Mouse (Mus musculus) gonadal fat pad, adult 2 months (tissue): ENCODE measurements around the gene Ptgis. TPM values are rescaled to one million over a fixed set of nuclear protein-coding genes. Genes with fewer than 3 reads are reported as not detected.
A peak's percentile ranks its signal among the peaks of the same experiment; 100 is the strongest.

Source experiments
- DNase-seq: peaks from one replicate; pipeline ENCODE4 v3.0.0-alpha.2; 2012; ENCODE audit warnings: low read depth
- polyA plus RNA-seq: library from polyadenylated mRNA; depleted of rRNA; stranded (reverse); fragments of >200 nt; gene quantifications from 2 replicates; pipeline ENCODE4 v1.2.3, GENCODE M21; 2012; rRNA removed

Ptgis gene
- polyA plus RNA-seq, 1 experiment = 45.1 TPM

DNA sequence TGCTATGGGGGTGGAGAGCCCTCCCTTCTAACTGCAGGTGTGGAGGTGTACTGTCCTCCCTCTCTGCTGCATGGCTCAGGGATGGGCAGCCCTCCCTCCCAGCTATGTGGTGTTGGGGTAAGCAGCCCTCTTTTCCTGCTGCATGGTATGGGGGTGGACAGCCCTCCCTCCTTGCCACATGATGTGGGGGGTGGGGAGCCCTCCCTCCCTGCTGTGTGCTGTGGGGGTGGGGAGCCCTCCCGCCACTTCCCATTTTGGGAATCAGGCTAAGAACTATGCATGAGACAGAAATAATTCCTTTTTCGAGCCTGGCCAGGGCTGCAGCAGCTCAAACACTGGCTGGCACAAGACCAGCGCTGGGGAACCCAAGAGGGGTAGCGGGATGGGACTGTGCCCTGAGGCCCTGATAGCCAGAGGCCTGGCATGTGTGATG is 84.8 kb downstream of the Ptgis start:
- no peak for DNase-seq

DNA sequence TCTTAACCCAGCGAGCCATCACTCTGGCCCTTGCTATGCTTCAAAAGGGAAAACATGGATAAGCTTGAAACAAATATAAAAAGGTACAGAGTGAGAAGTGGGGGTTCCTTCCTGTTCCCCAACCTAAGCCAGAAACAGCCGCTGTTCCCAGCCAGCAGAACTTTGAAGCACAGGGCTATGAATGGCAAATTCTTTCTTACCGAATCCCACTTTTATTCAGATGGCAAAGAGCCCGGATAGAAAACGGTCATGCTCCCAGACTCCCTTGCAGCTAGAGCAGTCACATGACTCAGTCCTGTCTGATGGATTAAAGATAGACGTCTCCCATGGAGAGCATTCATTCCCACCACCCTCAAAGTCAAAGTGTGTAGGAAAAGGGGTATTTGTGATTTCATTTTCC is 89.5 kb downstream of the Ptgis start:
- no peak for DNase-seq

DNA sequence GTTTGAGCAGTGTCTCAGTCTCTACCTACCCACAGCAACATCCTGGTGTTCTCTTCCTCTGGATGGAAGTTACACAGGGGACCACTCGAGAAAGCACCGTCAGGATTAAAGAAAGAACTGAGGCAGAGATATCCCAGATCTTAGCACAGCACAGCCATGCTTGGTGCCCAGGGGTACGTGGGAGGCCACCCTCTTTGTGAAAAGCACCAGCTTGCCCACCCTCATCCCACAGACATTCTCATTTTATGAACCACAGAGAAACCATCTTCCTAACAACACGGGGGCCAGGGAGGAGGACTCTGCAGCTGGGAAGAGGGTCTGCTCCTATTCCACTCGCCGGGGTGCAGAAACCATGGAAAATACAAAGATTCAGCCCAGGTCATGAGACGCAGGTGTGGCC is 90.3 kb downstream of the Ptgis start:
- no peak for DNase-seq

DNA sequence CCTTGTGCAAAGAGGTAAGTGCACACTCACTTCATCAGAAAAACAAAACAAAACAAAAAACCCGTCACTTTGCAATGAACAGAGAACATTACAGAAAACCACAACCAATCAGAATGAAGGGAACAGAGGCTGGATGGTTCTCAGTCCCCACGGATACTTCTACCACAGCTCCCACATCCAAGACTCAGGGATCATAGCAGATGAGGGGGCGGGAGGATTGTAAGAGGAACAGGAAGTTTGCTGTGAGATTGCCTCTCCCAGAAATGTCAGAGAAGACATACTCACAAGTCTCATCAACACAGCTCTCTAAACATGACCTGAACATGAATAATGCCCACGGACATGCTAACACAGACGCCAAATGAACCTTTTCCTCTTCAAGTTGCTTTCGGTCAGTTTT is 91.4 kb downstream of the Ptgis start:
- no peak for DNase-seq

DNA sequence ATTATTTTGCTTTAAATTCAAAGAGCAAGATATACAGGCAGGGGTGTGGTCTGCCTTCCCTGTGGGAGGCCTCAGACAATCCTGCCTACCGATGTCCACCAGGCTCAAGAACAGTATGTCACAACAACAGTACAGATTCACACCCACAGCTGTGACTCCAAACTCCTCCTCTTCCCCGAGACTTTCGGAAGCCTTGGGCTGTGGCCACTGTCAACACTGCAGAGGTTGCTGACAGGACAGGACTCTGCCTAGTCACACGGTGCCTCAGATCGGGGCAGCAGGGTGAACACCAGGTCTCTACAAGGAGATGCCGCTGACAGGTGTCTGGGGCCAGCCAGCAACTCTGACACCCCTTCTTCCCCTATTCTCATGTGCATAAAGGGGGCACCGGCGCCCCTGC is 92.7 kb downstream of the Ptgis start:
- DNase-seq = peak; percentile 8

DNA sequence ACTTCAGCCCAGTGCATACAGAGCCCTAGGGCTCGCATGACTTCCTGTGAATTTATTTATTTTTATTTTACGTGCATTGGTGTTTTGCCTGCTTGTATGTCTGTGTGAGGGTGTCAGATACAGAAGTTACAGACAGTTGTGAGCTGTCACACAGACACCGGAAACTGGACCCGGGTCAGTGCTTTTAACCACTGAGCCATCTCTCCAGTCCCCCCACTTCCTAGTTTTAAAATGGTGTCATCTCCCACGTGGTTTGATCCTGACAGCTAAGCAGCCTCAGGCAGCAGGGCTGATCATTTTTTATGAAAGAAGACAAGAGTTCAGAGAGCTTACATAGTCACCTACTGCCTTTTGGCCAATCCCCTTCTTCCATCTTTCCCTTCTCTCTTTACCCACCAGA is 94.5 kb downstream of the Ptgis start:
- no peak for DNase-seq

DNA sequence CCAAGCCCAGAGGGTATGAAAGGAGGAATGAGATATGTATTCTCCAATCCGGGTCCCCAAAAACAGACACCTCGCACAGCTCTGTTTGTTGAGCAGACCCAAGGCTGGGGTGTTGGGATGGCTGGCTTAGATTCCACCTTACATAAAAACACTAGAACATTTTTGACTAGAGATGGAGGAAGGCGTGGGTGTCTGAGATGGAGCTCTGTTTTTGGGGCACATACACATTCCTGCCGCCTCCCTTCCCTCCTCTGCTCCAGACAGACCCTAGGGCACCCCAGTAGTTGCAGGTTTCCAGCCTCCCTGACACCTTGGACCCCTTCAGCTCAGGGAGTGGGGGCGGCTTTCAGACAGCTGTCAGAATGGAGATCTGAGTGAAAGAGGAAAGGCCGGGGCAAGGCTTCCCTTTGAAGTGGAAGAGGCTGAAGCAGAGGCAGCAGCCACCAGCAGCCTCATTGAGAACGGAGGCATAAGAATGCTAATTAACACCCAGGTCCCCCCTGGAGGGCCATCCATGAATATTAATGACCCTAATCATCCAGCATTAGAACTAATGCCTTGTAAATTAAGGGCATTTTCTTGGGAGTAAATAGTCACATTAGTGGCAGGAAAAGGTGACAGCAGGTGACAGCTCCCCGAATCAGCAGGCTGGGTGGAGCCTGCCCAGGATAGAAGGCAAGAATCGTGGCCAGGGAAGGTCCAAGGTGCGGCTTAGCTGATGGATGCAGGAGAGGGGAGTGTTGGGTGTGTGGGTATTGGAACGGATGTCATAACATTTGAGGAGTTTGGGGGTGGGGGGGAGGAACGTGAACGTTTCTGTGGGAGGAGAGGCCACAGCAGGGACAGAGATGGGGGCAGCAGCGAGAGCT is 95.7 kb downstream of the Ptgis start:
- DNase-seq = no peak

DNA sequence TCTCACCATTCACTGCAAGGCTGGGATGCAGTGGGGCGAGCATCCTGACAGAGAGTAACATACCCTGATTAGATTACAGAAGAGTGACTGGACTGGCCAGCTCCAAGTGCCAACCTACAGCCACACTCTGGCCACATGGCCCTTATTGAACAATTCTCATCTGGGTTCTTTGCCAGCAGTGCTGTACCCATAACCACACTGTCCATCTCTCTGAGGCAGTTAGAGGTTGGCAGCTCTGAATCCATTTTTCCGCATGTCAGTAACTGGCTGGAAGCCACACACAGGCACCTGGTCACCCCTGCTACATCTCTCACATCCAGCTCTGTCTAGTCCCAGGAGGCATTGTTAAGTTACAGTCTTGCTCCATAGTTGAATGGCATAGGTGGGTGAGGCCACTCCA is 96.5 kb downstream of the Ptgis start:
- no peak for DNase-seq

DNA sequence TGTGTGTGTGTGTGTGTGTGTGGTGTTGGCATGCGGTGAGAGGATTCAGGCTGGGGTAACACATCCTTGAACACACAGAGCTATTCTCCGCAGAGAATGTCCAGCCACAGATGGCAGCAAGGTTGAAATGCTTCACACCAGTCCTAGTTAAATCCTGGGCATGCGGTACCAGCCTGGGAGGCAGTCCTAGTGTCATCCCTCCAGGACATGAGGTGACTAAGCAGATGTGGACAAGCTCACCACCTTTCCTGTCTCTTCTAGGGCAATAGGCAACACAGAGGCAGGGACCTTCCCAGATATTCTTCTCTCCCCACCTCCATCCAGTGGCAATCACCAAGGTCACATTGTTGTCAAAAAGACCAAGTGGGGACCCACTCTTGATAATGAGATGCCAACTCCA is 98.1 kb downstream of the Ptgis start:
- no peak for DNase-seq

DNA sequence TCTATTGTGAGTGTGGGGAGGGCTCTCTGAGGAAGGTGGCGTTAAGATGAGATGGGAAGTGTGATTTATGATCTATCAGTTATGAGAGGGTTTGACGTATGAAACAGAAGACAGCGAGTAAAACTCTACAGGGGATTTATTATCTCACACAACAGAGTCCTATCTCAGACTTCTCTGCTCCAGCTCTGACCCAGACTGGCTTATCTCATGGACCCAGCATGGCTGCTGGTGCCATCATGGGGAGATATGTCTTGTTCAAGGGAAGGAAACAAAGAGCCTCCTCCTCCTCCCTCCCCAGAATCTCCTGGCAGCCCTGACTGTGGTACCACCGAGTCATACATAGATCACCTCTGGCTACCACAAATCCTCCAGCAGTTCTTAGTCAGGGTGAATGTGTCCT is 98.6 kb downstream of the Ptgis start:
- no peak for DNase-seq

Other genes starting within 250 kb of the Ptgis start
- 38.5 and 61.2 TPM in 2 replicates for gene Stau1, start 244.3 kb downstream of the Ptgis start, polyA plus RNA-seq
- gene Ddx27, start 225.4 kb downstream of the Ptgis start, polyA plus RNA-seq = 23.5 and 26.0 TPM in 2 replicates
- 58.5 and 59.8 TPM in 2 replicates for gene Znfx1, start 177.6 kb downstream of the Ptgis start, polyA plus RNA-seq
- 11.2 and 13.8 TPM in 2 replicates for gene Kcnb1, start 50.4 kb downstream of the Ptgis start, polyA plus RNA-seq
- gene B4galt5, start 108.6 kb upstream of the Ptgis start, polyA plus RNA-seq = 10.3 and 18.3 TPM in 2 replicates
- gene Slc9a8, start 181.1 kb upstream of the Ptgis start, polyA plus RNA-seq = 39.1 and 44.4 TPM in 2 replicates